Mouse (Mus musculus) lung, adult 2 months (tissue): Measurements from ENCODE around the gene Zbtb4.

Source experiments
- CTCF ChIP-seq: fragments of 200-500 bp; IDR thresholded peaks from 2 replicates; pipeline ENCODE4 v1.5.1; 2011; ENCODE audit warnings: mild to moderate bottlenecking, low read length, control low read depth; ENCODE audit not compliant: insufficient read depth
- POLR2A ChIP-seq: fragments of 200-500 bp; IDR thresholded peaks from 2 replicates; pipeline ENCODE4 v1.6.1; 2011; ENCODE audit warnings: low read depth, mild to moderate bottlenecking, control low read depth, low read length, borderline replicate concordance; ENCODE audit errors: extremely low read depth

GRCm38 (mm10) chr11:69758090-69758456, 7.6 kb upstream of the Zbtb4 start:
- TF ChIP-seq CTCF (no peak), POLR2A (no peak)
